Mouse (Mus musculus) heart, postnatal 0 days (tissue): Measurements from ENCODE around the gene Tcf3.

Experiments used
- CTCF ChIP-seq: IDR thresholded peaks from 2 replicates; pipeline ENCODE4 v1.5.1; 2016; ENCODE audit warnings: antibody characterized with exemption, control low read depth, low read depth
- EP300 ChIP-seq: IDR thresholded peaks from 2 replicates; pipeline ENCODE4 v1.6.1; 2016; ENCODE audit warnings: antibody characterized with exemption, low read depth

GRCm38 (mm10) chr10:80406684-80407501 is 26.6 kb downstream of the Tcf3 start, which contains the start of gene Uqcr11:
- TF ChIP-seq CTCF (no peak), EP300 (no peak)
